Mouse (Mus musculus): ENCODE data around the gene Gm44503.

GRCm38 (mm10) chr9:73006175-73006574, 47.5 kb downstream of the Gm44503 start:
- TF ChIP-seq EP300 (IDR thresholded peaks at IDR 0.05; ENCODE audit: low read depth) (no peak), CTCF (IDR thresholded peaks at IDR 0.05; ENCODE audit: low read depth) (peak; percentile 21; the same call in 1 of the 2 replicates)

Data from liver, embryonic 14.5 days (tissue).